Mouse (Mus musculus) sigmoid colon, adult 10 weeks (tissue): ENCODE measurements around the gene Defa28. TPM values are rescaled to one million over a fixed set of nuclear protein-coding genes. Genes with fewer than 3 reads are reported as not detected.

Experiments
- polyA plus RNA-seq: library from polyadenylated mRNA; stranded (reverse); fragments of 350-450 nt; fragmentation: Illumina TruSeq; extraction: RNeasy Lipid Tissue Mini Kit (QIAGEN cat#74804); gene quantifications from one replicate; pipeline ENCODE4 v1.2.3, GENCODE M21; 2014; ENCODE audit warnings: low read depth, low replicate concordance

Gene Defa28
- not detected for polyA plus RNA-seq

DNA sequence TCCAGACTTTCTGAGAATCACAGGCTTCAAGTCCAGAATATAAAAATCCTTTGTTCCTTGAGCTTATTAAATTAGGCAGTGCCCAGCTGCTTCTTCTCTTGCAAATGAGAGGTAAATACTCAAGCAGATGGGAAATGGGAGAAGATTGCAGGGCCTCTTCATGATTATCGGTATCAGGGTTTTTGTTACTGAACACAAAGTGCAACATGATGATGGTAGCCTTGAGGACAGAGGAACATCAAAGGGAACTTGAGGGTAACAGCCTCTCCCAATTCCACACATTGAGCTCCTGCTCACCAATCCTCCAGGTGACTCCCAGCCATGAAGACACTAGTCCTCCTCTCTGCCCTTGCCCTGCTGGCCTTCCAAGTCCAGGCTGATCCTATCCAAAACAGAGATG lies at the start of gene Defa28:
TSS of gene Defa28 (plus strand) at position 301 of the 400 bp plus-strand sequence.

DNA sequence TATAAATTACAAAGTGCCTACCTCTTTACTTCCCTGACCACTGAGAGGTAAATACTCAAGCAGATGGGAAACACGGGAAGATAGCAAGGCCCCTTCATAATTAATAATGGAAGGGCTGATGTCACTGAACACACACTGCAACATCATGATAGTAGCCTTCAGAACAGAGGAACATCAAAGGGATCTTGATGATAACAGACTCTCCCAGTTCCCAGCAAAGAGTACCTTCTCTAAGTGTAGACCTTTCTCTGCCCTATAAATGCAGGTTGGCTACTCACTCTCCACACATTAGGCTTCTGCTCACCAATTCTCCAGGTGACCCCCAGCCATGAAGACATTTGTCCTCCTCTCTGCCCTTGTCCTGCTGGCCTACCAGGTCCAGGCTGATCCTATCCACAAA lies 17.7 kb upstream of the Defa28 start, which contains the start of gene Defa37:
TSS of gene Defa37 (plus strand) at position 301 of the 400 bp plus-strand sequence.

DNA sequence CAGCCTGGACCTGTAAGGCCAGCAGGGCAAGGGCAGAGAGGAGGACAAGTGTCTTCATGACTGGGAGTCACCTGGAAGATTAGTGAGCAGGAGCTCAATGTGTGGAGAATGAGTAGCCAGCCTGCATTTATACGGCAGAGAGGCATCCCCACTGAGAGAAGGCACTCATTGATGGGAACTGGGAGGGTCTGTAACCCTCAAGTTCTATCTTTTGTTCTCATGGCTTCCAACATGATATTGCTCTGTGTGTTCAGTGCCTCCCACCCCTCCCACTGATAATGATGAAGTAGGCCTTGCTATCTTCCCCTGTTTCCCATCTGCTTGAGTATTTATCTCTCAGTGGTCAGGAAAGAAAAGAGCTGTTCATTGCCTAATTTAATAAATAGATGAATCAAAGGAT lies 11.6 kb downstream of the Defa28 start, which contains the start of gene Gm7861:
TSS of gene Gm7861 (minus strand) at position 101 of the 400 bp plus-strand sequence.

DNA sequence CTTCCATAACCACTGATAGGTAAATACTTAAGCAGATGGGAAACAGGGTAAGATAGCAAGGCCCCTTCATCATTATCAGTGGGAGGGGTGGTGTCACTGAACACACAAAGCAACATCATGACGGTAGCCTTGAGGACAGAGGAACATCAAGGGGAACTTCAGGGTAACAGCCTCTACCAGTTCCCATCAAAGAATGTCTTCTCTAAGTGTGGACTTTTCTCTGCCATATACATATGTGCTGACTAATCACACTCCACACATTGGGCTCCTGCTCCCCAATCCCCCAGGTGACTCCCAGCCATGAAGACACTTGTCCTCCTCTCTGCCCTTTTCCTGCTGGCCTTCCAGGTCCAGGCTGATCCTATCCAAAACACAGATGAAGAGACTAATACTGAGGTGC lies 35.1 kb downstream of the Defa28 start, which contains the start of gene Defa26:
TSS of gene Defa26 (plus strand) at position 301 of the 400 bp plus-strand sequence.

Other genes with a start within 250 kb of the Defa28 start
- not detected for gene Defa2, start 204.5 kb upstream of the Defa28 start, polyA plus RNA-seq
- not detected for gene Defa33, start 191.2 kb upstream of the Defa28 start, polyA plus RNA-seq
- gene Defa36, start 155.6 kb upstream of the Defa28 start, polyA plus RNA-seq: not detected
- gene Gm7849, start 126.4 kb upstream of the Defa28 start, polyA plus RNA-seq: not detected
- gene Defa20, start 73.7 kb upstream of the Defa28 start, polyA plus RNA-seq: not detected
- gene Defa32, start 54.0 kb upstream of the Defa28 start, polyA plus RNA-seq: not detected
- not detected for gene Defa37, start 17.6 kb upstream of the Defa28 start, polyA plus RNA-seq
- gene Gm7861, start 11.5 kb downstream of the Defa28 start, polyA plus RNA-seq: not detected
- not detected for gene Defa26, start 35.2 kb downstream of the Defa28 start, polyA plus RNA-seq
- not detected for gene Defa17, start 72.8 kb downstream of the Defa28 start, polyA plus RNA-seq
- gene Defa34, start 82.8 kb downstream of the Defa28 start, polyA plus RNA-seq: not detected
- gene AY761184, start 120.6 kb downstream of the Defa28 start, polyA plus RNA-seq: not detected
- gene Defa24, start 151.5 kb downstream of the Defa28 start, polyA plus RNA-seq: not detected
- gene Defb50, start 240.5 kb downstream of the Defa28 start, polyA plus RNA-seq: not detected